Mouse (Mus musculus) frontal cortex, postnatal 36 days (tissue): Measurements from ENCODE around the gene Samd4b.
"Not testable (repeated sequence)": the region's sequence is repeated elsewhere in the genome, so short reads cannot be mapped to it uniquely, and the experiment has no call there.

Experiments
- DNase-seq, 2 experiments: peaks; one replicate each; pipeline ENCODE4 v3.0.0; 2022; ENCODE audit warnings: low spot score in 2 of 2

The Samd4b gene

GRCm38 (mm10) chr7:28509121-28509520 is 88.8 kb downstream of the Samd4b start:
- DNase-seq = not testable (repeated sequence)

GRCm38 (mm10) chr7:28505585-28505984 is 92.4 kb downstream of the Samd4b start:
- DNase-seq = no peak

DNA sequence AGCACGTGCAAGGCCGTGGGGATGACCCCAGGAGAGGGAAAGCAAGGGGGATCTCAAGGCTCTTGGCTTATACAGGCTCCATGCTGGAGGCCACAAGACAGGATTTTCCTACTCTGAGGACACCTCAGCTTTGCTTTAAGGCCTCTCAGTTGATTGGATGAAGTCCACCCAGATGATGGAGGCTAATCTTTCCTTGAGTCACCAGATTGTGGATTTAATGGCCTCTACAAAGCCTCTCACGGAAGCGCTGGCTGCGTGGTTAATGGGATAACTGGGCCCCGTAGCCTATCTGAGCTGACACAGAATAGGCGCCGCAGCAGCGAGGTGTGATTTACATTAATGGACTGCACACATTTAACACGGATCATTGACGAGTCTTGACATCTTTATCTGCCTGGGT is 102.5 kb downstream of the Samd4b start:
- DNase-seq = no peak

DNA sequence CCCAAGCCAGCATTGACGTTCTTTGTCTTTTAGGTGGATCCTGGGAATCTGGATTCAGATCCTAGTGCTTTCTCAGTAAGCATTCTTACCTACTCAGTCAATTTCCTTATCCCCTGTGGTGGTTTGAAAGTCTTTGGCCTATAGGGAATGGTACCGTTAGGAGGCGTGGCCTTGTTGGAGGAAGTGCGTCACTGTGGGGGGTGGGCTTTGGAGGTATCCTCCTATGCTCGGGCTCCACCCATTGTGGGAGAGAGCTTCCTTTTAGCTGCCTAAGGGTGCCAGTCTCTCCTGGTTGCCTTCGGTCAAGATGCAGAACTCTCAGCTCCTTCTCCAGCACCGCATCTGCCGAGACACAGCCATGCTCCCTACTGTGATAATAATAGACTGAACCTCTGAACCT is 105.6 kb downstream of the Samd4b start:
- DNase-seq = no peak

GRCm38 (mm10) chr7:28490903-28491302 is 107.0 kb downstream of the Samd4b start:
- DNase-seq = no peak

- peak in 1 of 2 experiments; percentile 27 for DNase-seq
Observed at GRCm38 (mm10) chr7:28490410-28490809, 107.5 kb downstream of the Samd4b start.

DNA sequence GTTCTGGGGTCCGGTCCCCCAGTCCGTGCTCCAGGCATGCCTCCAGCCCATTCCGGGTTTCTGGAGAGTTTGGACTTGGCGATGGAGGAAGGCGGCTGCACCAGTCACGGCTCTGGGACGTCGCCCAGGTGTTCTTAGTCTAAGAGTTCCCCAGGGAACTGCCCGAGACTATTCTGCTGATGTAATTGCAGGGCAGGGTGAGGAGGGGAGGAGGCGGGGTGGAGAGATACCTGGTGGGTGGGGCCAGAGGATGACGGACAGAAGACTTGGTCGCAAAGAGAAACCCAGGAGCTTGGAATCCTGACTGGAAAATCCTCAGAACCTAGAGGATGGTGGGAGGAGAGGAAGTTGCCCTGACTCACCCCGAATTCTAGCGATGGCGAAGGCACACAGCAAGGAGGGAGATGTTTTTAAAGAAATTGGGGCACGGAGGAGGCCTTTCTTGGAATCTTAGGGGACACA is 109.9 kb downstream of the Samd4b start:
- peak; percentile 42 to 51 for DNase-seq

GRCm38 (mm10) chr7:28484192-28484591 is 113.8 kb downstream of the Samd4b start:
- DNase-seq = no peak

- peak in 1 of 2 experiments; percentile 23 for DNase-seq
Observed at GRCm38 (mm10) chr7:28482854-28483253, 115.1 kb downstream of the Samd4b start.

GRCm38 (mm10) chr7:28478854-28479253 is 119.1 kb downstream of the Samd4b start:
- no peak for DNase-seq

DNA sequence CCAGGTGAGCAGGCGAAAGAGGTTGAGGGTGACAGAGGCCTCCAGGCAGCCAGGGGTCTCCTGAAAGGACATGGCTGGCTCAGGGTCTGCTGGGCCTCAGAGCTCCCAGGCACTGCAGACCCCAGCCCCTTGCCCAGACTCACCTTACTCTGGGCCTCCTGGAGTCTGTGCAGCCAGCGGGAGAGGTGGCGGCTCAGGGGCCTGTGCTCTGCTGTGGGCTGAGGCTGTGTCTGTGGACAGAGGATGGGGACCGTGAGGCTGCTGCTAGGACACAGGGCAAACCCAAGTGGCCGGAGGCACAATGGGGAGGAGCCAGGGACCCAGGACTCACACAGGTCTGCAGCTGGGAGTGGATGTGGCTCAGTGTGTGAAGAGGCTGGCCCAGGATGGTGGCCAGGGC is 120.6 kb downstream of the Samd4b start:
- DNase-seq = no peak

- DNase-seq = no peak
Observed at GRCm38 (mm10) chr7:28476191-28476590, 121.8 kb downstream of the Samd4b start.

GRCm38 (mm10) chr7:28467213-28467751 is 130.7 kb downstream of the Samd4b start:
- no peak for DNase-seq

DNA sequence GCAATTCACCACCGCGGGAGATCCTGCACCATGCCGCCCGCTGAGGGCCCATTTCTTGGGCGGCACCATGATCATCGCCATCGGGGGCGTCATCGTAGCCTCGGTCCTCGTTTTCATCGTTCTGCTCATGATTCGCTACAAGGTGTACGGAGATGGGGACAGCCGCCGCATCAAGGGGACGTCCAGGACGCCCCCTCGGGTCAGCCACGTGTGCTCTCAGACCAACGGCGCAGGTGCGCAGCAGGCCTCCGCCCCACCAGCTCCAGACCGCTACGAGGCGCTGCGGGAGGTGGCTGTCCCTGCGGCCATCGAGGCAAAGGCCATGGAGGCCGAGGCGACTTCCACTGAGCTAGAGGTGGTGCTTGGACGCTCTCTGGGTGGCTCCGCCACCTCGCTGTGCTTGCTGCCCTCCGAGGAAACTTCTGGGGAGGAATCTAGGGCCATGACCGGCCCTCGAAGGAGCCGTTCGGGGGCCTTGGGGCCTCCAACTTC is 131.2 kb downstream of the Samd4b start:
- no peak for DNase-seq

- peak; percentile 85 to 93 for DNase-seq
Observed at GRCm38 (mm10) chr7:28464416-28465212, 133.3 kb downstream of the Samd4b start.

GRCm38 (mm10) chr7:28462769-28463168 is 135.2 kb downstream of the Samd4b start:
- DNase-seq = no peak

- no peak for DNase-seq
Observed at GRCm38 (mm10) chr7:28460361-28460760, 137.6 kb downstream of the Samd4b start.

DNA sequence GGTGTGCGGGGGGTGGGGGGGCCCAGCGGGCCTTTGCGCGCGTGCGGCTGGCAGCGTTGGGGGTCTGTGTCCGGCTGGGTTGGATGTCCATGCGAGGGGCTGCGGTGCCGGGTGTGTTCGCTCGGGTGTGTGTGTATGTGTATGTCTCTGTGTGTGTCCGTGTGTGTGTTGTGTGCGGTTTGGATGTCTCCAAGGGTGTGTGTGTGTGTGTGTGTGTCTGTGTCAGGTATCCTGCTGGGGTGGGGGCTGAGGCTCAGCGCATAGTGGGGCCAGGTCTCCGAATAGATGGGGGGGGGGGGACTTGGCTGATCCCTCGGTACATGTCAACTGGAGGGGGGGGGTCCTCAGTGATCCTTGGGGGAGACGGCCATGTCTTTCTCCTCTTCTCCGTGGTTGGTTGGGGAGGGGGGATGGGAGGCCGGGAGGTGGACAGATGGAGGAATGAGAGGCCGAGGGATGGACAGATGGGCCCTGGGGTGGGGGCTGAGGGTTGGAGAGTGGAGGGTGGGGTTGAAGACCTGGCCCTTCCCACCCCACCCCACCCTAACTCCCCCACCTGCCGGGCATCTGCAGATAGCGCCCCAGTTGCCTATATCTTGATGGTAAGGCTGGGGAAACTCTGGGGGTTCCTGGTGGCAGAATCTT is 145.5 kb downstream of the Samd4b start:
- DNase-seq = no peak

GRCm38 (mm10) chr7:28451531-28452360 is 146.2 kb downstream of the Samd4b start, which contains the start of gene Lrfn1:
Lrfn1 (plus strand) TSS chr7:28451980.
- DNase-seq = no peak

GRCm38 (mm10) chr7:28447865-28448820 is 149.8 kb downstream of the Samd4b start:
- no peak for DNase-seq
